Mouse (Mus musculus) heart, adult 11 months (tissue): ENCODE data around the gene Tmod3.
A peak's percentile ranks its signal among the peaks of the same experiment; 100 is the strongest.

Source experiments
- DNase-seq: peaks from one replicate; pipeline ENCODE4 v3.0.0; 2022

The Tmod3 gene

DNA sequence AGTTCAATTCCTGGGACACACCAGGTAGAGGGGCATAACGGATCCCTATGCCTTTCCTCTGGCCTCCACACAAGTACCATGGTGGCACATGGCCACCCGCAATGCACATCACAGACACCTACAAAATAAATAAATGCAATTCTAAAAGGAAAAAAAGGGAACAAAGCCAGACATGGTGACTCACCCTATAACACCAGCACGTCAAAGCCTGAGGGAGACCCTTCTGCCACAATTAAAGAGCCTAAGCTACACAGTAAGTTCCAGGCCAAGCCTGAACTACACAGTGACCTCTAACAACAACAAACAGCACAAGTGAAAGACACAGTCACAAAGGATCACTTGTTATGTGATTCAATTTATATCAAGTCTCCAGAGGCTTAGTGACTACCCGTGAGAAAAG is 5.7 kb downstream of the Tmod3 start:
- DNase-seq = no peak

- DNase-seq = peak; percentile 87
These were observed 8.1 kb downstream of the Tmod3 start for GRCm38 (mm10) chr9:75551342-75551741.

DNA sequence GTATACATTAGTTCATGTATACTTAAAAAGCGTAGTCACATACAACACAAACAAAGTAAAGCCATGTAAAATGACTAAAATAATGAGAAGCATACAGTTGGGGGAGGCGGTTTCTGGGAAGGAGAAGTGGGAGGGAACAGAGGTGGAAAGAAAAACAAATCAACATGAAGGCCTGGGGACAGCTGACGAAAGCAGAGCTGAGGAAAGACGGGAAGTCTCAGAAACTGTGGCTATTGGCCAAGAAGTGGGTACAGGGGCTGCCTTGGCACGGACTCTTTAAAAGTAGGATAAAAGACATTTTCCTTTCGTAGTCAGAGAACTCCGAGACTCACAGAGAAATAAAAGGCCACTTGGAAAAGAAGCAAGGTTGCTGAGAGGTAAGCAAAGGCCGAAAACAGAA is 10.4 kb downstream of the Tmod3 start:
- peak; percentile 96 for DNase-seq

DNA sequence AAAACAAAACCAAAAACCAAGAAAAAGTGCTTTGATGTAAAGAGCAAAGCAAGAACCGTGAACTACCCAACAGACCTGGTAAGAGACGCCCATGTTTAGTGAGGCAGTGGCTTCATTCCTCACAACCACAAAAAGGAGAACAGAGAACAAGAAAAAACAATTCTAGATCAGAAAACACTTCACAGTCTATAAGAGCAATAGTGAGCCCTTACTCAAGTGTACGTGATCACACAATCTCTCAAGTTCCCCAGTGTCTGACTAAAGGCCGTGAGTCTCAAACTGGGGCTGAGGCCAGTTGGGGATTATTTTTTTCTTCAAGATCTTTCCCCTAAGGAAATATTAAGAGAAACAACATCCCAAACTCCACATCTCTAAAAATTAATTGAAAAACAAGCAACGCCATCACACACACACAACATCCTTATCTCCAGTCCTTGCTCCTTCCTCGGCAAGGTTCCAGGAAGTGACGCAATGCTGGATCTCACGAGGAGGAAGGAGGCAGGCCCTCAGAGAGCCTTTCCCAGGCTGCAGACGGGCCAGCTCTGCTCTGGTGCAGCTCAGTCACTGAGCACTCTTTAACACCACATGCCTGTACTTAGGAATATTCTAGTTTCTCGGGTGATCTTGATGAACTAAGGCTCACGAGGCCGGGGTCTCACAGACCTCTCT is 12.4 kb downstream of the Tmod3 start:
- DNase-seq = peak; percentile 100

GRCm38 (mm10) chr9:75545514-75545913 is 13.9 kb downstream of the Tmod3 start:
- peak; percentile 83 for DNase-seq

GRCm38 (mm10) chr9:75541497-75541896 is 18.0 kb downstream of the Tmod3 start:
- peak; percentile 93 for DNase-seq

GRCm38 (mm10) chr9:75536422-75536821 is 23.0 kb downstream of the Tmod3 start:
- peak; percentile 21 for DNase-seq

DNA sequence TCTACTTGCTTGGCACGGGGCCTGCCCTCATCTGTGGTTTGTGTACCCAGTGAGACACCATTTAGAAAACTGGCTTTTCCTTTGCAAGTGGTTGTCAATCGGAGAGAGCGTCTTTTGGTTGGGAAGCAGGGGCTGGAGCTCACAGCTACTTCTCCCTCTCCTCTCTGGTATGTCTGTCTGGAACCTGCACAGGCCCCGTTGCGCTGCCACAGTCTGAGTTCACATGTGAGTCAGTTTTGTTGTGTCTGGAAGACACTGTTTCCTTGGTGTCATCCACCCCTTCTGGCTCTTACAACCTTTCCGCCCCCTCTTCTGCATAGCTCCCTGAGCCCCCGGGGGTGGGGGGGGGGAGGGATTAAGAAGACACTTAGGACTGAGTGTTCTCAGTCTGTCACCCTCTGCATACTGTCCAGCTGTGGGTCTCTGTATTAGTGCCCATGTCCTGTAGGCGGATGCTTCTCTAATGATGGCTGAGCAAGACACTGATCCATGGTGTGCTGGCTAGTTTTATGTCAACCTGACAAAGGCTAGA is 25.0 kb downstream of the Tmod3 start:
- DNase-seq = peak; percentile 92

DNA sequence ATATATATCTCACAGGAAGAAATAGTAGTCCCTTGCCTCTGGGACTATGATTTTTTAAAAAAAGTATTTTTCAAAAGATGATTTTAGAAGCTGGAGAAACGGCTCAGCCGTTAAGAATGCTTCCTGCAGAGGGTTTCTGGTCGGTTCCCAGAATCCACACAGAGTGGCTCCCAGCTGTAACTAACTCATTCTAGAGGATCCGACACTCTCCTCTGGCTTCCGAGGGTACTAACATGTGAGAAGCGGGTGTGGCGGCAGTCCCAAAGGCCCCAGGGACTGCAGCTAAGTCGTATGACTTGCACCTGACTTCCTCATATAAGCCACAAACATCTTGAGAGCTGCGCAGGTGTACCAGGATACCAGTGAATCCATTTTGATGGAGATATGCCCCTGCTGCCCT is 26.5 kb downstream of the Tmod3 start:
- peak; percentile 93 for DNase-seq

GRCm38 (mm10) chr9:75532461-75532860 is 27.0 kb downstream of the Tmod3 start:
- peak; percentile 91 for DNase-seq

- peak; percentile 74 for DNase-seq
These were observed 30.1 kb downstream of the Tmod3 start for GRCm38 (mm10) chr9:75529358-75529757.

GRCm38 (mm10) chr9:75528096-75528495 is 31.4 kb downstream of the Tmod3 start:
- DNase-seq = peak; percentile 78

DNA sequence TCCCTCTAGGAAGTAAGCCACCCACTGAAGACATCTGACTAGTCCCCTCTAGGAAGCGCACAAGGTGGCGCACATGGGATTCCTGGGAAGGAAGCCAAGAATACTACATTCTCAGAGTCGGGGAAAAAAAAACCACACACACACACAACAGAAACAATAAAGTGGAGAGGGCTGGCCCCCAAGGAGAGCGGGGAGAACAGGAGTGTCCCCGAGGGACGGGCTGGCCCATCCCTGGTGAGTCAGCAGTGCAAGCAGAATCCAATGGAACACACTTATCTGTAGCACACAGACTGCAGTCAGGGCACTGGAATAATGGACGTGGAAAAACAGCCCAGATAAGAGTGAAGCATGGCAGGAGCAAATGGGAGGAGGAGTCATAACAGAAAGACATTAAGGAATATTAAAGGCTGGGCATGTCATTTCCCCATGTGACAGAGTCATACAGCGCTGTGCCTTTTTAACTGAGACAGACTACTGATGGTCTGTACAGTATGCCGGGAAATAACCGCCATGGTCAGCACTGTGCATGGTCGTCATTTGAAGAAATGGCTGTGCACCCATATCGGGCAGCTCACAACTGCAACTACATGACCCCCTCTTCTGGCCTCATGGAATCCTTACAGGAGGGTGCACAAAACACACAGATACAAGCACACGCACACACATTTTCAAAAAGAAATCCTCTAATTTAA is 31.9 kb downstream of the Tmod3 start:
- DNase-seq = peak; percentile 99

- DNase-seq = peak; percentile 98
These were observed 35.8 kb downstream of the Tmod3 start for GRCm38 (mm10) chr9:75523646-75524045.

GRCm38 (mm10) chr9:75522217-75522616 is 37.2 kb downstream of the Tmod3 start:
- DNase-seq = peak; percentile 58

DNA sequence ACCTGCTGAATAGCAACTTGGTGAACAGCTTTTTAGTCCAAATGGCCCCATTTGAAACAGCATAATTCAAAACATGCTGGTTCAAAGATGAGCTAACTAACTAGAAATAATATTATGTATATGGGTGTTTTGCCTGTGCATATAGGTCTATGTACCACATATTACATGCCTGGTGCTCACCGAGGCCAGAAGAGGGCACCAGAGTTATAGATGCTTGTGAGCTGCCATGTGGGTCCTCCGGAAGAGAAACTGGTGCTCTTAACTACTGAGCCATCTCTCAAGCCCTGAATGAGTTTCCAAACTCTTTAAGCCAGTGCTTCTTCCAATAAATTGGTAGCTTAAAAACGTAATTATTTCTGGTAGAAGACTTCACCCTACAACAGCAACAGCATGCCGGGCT is 37.7 kb downstream of the Tmod3 start:
- DNase-seq = peak; percentile 95

DNA sequence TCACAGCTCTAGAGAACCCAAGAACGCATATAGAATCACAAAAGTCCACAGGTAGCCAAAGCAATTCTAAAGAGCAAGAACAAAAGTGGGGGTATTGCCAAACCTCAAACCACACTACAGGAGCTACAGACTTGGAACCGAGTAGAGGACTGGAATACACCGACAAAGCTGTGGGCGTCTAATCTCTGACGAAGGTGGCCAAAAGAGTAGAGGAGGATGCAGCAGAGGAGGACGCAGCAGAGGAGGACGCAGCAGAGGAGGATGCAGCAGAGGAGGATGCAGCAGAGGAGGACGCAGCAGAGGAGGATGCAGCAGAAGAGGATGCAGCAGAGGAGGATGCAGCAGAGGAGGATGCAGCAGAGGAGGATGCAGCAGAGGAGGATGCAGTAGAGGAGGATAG is 38.5 kb downstream of the Tmod3 start:
- DNase-seq = peak; percentile 82

DNA sequence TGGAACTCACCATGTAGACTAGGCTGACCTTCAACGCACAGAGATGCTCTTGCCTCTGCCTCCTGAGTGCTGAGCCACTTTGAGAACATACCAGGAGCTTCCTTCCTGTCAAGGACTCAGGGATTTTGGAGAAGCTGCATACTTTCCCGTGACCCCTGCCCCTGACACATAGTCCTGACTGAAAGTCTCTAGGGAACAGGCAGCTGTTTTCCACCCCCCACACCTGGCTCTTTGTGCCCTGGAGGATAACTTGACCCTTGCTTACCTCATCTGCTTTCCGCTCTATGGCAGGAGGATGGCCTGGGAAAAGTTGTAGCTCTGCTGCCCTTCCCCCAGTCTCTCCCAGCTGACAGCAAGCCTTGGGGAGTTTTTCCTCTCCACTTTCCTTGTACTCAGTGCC is 41.7 kb downstream of the Tmod3 start:
- DNase-seq = peak; percentile 94

GRCm38 (mm10) chr9:75515464-75516113 is 43.9 kb downstream of the Tmod3 start:
- DNase-seq = peak; percentile 78

- peak; percentile 28 for DNase-seq
These were observed 48.1 kb downstream of the Tmod3 start for GRCm38 (mm10) chr9:75511236-75511939.

- DNase-seq = peak; percentile 52
These were observed 55.1 kb downstream of the Tmod3 start for GRCm38 (mm10) chr9:75504311-75504710.

- DNase-seq = peak; percentile 83
These were observed 60.9 kb downstream of the Tmod3 start for GRCm38 (mm10) chr9:75498571-75498970.

DNA sequence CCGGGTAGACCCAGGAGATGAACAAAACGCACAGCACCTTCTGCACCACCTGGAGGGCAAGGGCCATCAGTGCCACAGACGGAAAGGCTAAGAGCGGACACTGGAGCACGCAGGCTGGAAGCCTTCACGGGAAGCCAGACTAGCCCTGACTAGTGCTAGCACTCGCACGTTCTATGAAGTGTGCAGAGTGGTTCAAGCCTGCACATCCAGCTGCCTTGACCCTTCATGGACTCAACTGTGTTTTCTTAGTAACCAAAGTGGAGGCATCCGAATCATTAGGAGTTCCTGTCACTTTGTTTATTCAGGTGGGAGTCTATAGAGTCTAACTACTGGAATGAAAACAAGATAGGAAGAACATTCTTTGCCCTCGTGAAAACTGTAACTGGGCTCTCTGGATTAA is 63.5 kb downstream of the Tmod3 start:
- DNase-seq = no peak
